Mouse (Mus musculus) thymus, adult 18-20 months (tissue): ENCODE measurements around the gene Lrp2.

ENCODE experiments used
- DNase-seq, 2 experiments: peaks; one replicate each; pipeline ENCODE4 v3.0.0; 2022; ENCODE audit warnings: mixed read lengths in 2 of 2

The Lrp2 gene

DNA sequence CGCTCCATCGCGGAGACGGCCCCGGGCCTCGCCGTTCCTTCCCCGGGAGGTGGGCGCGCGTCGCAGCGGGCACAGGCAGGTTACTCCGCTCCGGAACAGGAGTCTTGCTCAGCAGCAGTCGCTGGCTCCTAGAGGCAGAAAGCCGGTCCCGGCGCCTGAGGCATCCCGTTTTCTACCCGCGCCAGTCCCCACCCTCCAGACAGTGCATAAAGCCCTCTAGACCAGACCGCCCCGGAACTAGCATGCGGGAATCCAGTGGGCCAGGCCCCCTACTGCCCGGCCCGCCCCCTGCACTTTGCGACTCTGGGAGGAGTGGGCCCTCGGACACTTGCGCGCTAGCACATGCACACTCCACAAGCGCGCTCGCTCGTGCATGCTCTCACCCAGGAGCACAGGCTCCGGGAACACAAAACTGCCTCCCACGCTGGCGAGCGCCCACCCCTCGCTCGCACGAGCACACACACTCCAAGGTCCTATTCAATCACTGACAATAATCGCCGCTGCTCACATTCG lies at the start of gene Lrp2:
TSS of gene Lrp2 (minus strand) at position 180 of the 513 bp plus-strand sequence.
- DNase-seq = no peak

DNA sequence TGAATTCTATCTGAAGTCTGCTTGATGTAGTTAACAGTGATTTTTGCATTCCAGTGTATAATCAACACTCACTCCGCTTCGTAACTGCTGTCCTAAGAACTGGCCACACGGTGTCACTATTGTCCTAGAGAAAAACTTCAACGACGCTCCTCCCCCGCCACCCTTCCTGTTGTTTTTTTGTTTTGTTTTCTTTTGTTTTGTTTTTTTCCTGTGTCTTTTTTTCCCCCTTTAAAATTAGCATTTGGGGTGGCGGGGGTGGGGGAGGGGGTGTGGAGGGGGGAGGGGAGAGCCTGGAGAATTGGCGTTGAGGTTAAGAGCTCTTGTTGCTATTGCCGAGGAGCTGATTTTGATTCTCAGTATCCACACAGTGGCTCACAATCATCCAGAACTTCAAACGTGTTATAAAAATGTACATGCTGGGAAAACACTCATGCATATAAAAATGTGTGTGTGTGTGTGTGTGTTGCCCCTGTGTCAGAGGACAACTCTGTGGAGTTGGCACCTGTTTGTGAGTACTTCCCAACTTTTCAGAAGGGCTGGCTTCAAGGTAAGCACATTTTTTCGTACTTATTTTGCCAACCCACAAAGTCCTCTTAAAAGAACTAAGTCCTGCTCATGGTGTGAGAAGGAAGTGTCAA lies 49.3 kb upstream of the Lrp2 start:
- DNase-seq = no peak

DNA sequence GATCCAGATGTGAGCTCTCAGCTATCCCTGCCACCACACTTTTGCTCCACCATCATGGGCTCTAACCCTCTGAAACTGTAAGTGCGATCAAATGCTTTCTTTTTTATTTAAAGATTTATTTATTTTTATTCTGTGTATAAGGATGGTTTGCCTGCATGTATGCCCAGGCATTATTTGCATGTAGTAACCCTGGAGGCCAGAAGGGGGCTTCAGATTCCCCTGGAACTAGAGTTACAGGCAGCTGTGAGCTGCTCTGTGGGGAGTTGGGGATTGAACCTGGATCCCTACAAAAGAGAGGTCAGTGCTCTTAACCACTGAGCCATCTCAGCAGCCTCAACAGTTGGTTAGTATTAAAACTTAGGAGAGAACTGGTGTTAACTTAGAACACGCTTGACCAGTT lies 45.6 kb upstream of the Lrp2 start:
- no peak for DNase-seq

DNA sequence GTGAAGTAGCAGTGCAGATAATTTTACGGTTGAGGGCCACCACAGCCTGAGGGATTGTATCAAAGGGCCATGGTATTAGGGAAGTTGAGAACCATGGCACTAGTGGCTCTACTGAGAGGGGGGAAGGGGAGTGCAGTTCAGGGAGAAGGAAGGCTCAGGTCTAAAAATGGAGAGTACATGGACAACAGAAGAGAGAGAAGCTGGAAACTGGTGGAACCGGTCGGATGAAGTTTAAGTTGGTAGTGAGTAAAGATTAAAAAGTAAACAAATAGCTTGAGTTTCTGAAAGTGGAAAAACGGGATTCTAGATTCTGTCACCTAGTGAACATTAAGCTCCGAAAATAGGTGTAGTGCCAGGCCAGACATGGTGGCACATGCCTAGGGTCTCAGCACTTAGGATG lies 44.9 kb upstream of the Lrp2 start:
- no peak for DNase-seq

DNA sequence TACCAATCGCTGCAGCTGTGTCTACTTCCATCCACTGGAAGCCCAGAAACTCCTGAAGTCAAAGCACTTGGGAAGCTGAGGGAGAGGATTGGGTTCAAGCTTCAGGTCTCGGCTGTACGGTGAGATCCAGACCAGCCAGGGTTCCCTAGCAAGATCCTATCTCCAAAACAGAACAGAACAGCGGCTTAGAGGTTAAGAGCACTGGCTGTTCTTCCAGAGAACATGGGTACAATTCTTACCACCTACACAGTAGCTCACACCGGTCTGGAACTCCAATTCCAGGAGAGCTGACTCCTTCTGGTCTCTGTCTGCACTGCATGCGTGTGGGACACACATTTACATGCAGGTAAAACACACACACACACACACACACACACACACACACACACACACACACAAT lies 44.0 kb upstream of the Lrp2 start:
- DNase-seq = no peak

DNA sequence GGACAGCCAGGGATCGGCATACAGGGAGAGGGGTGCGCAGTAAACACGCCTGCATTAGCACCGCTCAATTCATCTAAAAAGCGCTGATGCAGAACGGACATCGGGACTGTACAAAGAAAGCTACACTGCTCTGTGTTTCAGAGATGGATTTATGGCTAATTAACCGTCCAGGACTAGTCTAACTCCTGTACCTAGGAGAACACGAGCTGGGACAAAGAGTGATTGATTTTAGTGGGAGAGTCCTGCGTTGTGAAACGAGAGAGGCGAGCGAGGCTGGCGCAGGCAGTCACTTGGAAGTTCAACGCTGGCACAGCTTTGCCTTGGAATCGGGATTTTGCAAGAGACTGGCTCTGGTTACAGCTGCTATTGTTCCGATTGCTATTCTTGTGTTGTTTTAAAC lies 43.4 kb upstream of the Lrp2 start:
- no peak for DNase-seq

DNA sequence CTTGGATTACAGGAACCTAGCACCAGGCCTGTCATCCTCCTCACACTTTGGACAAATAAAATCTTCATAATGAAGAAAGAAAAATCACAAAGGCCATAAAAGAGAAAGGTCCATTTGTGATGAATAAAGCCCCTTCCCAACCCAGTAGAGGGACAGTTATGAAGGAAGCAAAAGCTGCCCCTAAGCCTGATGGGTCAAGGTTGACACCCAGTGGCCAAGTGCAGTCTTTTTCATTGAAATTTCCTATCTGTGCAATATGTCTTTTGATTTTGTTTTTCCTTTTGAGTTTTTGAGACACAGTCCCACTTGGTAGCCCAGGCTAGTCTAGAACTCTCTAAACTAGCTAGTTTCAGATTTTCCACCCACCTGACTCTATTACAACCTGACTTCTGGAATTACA lies 33.4 kb upstream of the Lrp2 start:
- DNase-seq = no peak

DNA sequence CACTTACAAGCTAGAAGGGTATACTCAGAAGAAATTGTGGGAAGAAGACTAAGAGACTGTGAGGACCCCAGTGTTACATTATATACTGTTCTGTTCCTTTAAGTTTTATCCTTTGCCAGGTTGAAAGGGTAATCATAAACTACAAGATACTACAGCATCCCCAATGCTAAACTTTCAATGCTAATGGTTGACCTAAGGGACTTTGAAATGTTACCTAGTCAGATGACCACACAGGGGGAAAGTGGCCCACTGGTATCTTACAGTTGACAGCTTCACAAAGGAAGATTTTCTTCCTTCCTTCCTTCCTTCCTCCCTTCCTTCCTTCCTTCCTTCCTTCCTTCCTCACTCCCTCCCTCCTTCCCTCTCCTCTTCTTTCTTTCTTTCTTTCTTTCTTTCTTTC lies 32.5 kb upstream of the Lrp2 start:
- DNase-seq = no peak

DNA sequence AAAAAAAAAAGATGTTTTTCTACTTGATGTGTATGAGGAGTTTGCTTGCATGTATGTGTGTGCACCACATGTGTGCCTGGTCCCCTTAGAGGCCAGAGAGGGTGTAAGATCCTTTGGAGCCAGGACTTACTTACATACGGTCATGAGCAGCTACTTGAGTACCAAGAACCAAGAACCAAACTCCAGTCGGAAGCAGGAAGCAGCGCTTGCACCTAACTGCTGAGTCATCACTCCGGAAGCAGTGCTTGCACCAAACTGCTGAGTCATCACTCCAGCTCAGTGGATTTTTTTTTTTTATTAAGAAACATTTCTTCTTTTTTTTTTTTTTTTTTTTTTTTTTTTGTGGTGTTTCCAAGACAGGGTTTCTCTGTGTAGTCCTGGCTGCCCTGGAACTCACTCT lies 27.4 kb upstream of the Lrp2 start:
- no peak for DNase-seq

DNA sequence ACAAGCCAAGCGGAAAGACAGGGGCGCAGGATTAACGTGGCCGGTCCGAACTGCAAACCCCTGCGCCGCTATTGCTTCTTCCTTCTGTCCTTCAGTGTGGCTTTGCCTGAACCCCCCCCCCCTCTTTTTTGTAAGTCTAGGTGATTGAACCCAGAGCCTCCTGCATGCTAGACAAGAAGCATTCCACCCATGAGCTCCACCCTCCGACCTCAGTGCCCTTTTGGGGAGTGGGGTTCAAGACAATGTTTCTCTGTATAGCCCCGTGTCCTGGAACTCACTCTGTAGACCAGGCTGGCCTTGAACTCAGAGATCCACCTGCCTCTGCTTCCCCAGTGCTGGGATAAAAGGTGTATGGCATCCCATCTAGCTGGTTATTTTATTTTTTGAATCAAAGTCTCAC lies 26.9 kb upstream of the Lrp2 start:
- DNase-seq = no peak

DNA sequence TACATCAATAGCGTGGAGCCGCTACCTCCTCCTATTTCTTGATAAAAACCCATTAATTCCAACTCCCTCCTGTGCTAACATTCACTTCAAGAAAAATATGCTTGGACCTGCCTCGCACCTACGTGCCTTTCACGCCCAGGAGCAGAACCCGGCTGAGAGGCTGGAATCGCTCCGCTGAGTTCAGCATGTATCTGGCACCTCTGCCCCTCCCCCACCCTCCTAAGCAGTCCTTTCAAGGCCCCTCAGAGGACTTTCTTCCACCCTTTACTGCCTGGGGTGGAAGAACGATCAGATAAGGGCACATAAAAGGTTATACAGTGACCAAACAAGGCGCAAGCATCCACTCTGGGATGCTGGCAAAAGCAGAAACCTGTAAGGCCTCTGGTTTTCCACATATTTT lies 26.4 kb upstream of the Lrp2 start:
- DNase-seq = no peak

DNA sequence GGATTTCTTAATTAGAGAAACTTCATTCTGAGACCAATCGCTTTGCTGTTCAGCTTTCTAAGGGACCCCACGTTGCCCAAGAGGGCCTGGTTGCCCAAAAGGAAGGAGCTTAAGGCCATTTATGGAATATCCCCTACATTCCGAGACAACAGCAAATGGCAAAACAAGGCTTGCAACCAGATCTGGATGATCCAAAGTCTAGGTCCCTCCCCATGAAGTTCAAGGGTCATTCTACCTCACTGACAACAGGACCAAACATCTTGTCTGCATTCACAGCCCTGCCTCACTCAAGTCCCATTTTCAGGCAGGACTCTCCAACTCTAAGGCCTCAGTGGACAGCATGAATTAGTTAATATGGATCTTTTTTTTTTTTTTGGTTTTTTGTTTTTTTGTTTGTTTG lies 20.8 kb upstream of the Lrp2 start:
- no peak for DNase-seq

DNA sequence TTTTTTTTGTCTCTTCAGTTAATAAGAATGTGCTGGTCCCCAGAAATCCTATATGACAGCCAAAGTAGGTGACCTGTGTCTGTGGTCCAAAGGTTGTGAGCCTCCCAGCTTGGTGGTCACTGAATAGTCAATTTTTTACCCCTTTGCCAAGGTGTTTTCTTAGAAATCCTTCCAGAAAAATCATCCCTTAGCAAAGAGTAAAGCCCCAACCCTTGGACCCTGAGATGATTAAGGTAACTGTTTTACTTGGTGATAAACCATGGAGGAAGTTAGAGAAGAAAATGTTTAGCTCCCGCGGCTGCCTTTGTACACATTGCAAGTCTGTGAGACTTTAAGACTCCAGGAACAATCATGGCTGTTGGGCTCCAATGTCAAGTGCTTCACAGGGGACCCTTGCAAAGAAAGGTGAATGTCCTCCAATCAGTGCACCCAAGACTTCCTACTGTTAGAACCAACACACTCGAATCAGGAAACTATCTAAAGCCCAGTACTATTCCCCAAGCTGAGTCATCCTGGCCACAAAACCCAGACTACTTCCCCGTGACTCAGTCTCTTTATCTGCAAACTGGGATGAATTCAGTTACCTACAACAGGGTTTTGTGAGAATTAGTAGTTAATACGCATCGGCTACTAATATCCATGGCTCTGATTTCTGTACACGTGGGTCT lies 18.0 kb upstream of the Lrp2 start:
- no peak for DNase-seq

DNA sequence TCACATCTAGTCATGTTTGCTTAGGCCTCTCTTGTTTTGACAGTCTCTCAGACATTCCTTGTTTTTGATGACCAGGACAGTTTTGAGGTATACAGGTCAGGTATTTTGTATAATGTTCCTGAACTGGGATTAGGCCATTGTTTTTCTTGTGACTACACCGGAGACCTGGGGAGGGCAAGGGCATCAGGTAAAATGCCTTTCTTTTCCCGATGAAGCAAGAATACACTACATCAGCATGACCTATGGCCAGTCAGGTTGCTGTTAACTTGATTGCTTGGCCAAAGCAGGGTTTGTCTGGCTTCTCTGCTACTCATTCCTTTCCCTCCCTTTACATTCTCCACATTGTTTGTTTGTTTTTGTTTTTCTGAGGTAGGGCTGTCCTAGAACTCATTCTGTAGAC lies 7.3 kb upstream of the Lrp2 start:
- DNase-seq = no peak

DNA sequence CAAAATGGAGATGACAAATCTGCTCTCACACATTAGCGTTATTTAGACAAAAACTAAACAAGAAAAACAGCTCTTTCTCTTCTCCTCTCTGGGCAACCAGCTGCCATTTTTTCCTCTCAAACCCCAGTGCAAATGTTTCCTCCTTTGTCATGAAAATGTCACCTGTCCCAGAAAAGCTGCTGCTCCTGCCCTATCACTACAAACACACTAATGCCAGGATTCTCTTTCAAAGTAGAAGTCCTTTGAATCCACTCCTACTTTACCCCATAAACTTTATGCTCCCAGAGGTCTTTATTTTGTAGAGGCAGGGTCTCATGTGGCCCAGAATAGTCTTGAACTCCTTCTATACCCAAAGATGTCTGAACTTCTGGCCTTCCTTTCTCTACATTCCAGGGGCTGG lies 6.7 kb upstream of the Lrp2 start:
- DNase-seq = no peak

DNA sequence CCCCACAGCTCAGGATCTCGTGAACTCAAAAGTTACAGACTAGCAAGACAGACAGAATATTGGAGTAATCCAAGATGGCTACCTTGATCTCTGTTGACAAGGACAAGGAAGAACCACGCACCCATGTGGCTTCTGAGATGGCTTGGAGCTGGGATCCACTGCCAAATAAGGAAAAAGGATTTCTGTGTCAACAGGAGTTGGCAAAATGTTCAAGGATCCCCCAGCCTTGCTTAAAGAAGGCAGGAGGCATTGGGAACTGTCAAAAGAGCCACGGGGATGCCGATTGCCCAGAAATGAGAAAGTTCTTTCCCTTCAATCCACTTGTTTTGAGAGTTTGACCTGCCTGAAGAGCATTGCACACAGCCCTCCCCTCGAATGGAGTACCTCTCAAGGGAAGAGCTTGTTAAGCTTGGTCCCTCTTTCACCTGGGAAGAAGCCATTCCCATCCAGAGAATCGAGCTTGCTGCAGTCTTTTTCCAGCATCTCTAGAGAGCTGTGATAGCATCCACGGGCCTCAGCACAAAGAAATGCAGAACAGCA lies 6.2 kb upstream of the Lrp2 start:
- DNase-seq = no peak

DNA sequence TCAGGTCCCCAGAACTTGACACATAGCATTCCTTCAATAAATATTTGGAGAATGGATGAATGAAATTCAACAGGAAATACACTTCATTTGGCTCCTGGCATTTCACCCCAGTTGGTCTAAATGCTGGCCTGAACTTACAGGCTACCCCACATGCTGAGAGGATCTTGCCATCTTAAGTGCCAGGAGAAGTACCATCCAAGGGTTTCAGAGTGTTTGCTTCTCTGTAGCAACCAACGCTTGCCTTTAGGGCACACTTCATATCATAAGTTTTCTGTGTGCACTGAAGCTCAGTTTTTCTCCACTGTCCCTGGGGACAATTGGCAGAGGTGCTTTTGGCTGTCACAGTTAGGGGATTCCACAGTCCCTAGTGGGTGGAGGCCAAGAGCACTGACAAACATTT lies 4.7 kb upstream of the Lrp2 start:
- no peak for DNase-seq

DNA sequence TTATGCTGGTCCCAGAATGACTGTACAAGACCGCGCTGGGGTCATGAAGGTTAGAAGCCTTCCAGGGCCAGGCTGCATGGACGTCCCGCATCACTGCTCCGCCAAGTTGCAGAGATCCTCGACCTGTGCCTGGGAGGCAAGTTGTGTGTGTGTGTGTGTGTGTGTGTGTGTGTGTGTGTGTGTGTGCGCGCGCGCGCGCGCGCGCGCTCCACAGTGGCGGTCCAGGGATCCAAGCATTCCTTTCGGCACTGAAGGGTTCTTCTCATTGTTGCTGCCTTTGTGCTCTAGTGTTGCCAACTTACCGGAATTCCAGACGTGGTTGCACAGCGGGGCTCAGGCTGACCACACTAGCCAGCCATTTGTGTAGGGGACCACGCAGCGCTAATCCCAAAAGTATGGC lies 2.0 kb upstream of the Lrp2 start:
- DNase-seq = no peak

DNA sequence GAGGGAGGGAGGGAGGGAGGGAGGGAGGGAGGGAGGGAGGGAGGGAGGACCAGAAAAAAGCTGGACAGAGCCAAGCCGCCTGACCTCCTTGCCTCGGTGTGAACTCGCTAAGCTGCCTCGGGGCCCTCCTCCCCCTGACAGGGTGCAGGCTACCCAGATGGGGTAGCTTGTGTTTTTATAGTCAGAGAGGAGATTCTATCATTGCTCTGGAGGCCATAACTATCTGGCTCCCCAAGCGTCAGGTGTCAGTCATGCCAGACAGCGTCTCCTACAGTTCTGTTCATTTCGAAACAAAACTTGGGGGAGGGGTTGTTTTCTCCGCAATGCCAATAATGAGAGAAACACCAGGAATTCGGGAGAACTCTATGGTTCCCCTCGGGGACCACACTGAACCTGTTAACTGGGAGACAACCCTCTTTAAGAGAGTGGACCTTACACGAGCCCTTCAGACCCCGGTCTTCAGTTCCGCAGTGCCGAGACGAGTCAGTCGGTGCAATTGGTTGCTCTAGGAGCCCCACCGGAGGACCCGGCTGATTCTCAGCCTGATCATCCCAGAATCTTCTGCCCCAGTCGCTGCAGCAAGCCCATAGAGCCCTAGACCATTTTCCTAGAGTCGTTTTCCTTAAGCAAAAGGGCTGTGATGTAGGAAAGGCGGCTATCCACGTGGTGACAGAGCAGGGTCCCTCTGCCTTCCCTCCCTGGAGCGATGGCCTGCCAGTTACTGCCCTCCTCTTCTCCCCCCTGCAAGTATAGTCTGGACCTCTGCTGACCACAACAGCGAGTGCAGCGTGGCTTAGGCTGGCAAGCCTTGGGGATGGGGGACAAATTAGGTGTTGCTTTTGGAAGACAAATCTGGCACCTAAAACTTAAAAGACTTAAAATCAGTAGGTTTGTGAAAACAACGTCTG lies 1.2 kb upstream of the Lrp2 start:
- no peak for DNase-seq

DNA sequence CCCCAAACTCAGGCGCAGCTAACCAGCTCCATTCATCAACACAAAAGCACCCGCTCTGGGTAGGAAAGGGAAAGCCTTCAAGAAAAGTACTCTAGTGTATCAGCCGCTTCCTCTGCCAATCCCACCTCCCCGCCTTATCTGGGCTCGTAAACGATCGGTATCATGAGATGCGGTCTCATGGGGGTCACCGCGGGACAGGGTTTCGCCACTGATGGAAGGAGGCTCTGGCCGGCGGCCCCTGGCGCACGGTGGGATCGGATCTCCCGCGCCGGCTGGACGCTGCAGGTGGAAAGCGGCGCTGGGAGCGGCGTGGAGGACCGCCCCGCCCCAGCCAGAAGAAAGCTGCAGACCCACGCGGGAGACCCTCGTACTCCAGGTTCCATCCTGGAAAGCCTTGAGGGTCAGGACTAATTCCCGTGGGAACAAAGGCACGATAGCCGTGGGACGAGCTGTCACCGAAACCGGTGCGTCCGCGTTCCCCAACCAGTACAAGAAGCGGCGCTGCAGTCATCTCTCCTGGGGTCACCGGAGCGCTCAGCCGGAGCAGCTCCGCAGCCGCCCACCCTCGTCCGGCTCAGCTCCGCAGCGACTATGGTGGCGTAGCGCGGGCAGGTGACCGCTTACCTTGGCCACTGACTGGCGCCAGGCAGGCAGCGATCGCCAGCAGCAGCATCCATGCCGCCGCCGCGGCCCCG lies 527 bp downstream of the Lrp2 start:
- DNase-seq = no peak

DNA sequence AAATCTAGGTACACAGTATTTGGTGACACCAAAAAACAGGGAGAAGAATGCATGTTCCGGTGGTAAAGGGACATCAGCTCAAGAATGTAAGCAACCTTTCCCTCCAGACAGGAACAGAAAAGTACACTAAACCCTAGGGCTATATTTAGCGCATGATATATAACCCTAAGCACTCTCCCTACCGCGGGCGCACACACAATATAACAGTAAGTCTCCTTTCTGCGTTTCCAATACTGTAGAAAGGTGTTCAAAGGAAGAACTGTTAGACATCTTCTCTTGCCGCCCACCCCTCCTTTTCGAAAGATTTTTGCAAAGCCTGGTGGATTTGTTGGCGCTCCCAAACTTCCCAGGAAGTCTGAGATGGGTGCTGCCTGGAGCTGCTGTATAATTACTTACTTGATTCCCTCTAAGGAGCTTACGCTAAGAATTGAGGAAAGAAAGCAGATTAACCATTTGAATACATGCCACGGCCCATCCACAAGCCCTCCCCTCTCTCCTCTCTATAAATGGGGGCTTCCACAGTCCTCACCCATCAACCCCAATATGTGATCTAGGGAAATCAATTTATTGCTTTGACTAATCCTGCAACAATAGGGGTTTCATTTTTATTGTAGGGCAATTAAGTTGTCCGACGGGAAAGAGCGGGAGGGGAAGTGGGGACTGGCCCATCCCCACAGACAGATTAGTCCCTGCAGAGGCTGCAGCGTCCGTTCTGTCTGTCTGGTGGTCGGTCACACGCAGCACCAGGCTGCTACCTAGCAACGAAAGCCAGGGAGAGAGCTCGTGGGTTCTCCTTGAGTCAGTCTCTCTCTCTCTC lies 1.5 kb downstream of the Lrp2 start:
- DNase-seq = no peak

DNA sequence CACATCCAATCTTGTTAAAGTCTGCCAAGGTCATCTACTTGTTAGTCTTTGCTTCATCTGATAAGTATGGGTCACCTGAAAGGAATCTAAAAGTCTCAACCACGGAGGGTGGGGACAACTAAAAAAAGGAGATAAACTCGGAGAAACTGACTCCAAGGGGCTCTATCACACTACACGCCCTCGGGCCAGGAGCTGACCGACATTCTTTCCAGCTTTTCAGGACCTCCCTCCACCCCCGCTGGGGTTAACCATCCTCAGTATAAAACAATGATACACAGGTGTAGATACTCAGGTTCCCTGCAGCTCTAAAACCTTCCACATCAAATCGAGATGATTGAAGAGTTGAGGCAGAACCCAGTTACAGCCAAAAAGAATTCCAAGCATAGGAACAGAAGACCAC lies 3.0 kb downstream of the Lrp2 start:
- no peak for DNase-seq
